Mouse (Mus musculus) yolk sac, embryonic 10.5 days (tissue): ENCODE measurements around the gene Rps6kc1.
A peak's percentile ranks its signal among the peaks of the same experiment; 100 is the strongest.

ENCODE experiments used
- DNase-seq: peaks from one replicate; pipeline ENCODE4 v3.0.0-alpha.2; 2017; ENCODE audit warnings: low spot score

Gene Rps6kc1

DNA sequence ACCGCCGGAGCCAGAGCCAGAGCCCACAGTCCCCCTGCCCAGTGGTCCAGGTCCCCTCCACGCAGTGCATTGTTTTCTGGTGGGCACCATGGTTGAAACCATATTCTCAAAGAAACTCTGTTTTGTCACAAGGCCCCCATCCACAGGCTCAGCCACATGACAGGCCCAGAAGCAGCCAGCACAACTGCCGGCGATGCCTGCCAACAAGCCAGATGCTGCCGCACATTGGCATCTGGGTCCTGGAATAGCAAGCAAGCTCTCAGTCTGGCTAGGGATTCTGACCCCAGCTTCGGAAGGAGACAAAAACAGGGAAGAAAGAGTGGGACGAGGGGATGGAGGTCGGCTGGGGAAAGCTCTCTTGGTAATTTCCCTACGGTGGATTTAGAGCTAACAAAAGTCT lies 147.8 kb downstream of the Rps6kc1 start:
- no peak for DNase-seq

DNA sequence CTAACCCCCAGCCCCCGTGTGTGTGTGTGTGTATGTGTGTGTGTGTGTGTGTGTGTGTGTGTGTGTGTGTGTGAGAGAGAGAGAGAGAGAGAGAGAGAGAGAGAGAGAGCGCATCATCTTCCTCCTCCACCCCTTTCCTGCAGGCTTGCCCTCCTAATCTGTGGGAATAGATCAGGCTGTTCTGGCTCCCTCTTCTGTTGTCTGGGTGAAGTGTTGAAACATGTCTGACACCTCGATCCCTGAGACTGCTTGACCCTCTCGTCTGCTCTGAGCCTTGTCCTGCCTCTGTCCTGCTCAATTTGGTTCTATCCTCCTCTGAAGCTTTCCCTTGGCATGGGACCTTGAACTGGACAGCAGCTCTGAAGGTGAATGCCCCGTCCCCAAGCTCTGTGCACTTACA lies 149.8 kb downstream of the Rps6kc1 start:
- no peak for DNase-seq

DNA sequence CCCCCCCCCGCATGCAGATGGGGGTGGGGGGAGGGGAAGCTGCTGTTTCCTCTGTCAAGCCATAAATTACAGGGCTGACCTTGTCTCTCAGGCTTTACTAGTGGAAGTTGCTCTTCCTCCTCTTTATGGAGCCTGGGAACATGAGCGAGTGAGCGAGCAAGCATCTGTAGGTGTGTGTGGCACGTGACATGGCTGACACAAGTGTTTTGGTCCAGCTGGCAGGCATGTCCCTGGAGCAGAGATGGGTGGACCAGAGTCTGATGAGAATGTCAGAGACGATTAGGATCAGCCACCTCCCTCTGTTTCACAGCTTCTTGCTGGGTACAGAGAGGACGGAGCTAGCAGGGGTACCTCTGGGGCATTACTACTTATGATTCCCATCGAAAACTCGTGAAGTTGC lies 153.7 kb downstream of the Rps6kc1 start:
- no peak for DNase-seq

DNA sequence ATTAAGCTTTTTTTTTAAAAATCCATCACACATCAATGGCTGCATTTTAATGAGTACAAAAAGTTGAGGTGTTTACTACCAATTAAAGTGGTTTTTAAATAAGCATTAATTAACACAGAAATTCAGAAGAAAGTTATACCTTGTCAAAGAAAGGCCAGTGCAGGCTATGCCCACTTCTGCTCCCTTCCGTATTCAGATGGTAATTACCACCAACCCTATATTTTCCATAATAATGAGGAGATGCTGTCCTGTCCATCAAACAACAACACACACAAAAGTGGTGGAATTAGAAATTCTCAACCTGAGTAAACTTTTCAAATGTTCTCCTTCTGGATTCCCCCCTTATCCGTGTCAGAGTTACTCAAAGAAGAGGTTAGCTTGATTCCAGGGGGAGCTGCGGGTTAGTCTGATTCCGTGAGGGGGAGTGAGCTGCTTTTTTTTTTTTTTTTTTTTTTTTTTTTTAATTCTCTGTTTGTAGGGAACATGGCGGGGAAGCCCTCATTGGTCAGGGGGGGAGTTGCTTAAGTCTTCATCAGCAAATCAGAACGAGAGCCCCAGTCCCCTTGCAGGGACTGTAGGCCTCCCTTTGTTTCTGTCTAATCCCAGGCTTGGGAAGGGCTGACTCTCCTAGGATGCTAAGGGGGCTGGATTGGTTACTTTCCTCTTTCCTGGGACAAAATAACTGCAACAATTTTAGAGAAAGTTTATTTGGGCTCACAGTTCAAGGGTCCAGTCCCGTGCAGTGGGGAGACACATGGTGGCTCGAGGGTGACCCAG lies 159.6 kb downstream of the Rps6kc1 start:
- DNase-seq = no peak

DNA sequence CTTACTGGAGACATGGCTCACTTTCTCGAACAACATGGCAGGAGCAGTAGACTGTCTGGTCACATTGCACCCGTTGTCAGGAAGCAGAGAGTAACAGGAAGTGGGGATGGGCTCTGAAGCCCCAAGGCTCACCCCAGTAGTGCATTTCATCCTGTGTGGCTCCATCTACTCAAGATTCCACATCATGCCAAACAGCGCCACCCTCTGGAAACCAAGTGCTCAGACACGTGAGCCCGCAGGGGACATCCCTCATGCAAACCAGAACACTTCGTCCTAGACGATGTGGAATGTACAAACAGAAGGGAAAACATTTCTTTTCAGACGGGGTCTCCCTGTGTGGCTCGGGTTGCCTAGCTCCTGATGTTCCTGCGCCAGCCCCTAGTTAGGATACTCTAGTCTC lies 162.6 kb downstream of the Rps6kc1 start:
- DNase-seq = no peak

DNA sequence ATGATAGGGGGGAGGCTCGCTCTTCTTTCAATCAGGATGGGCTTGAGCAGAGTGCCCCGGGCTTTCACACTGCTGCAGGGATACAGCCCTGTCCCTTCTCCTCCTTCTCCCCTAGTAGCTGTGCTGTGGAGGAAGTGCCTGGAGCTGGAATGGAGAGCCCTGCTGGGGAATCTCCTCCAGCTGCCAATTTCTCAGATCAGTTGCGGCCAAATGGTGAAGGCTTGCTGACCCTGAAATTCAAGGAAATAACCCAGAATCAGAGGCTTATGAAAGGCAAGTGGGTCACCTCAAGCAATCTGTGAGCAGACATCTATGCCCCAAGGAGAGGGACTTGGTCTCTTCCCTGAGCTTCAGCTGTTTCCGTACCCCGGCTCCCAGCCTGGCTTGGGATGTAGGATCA lies 170.1 kb downstream of the Rps6kc1 start:
- no peak for DNase-seq

DNA sequence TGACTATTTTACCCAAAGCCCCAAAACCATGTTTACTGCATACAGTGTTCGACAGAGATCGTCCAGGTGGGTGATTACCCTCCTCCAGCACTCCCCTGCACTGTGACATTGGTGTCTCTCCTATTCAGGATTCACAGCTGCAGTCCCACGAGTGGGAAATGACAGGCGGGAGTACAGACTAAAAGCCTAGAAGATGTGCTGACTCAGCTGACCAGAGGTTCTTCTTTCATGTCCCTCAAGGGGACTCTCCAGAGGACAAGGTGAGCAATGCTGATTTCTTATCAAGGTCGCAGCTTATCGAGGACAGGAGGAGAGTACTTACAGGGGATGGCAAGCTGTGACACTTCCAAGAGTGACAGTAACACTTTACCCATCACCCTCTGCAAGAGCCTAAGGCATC lies 178.8 kb downstream of the Rps6kc1 start:
- DNase-seq = no peak

DNA sequence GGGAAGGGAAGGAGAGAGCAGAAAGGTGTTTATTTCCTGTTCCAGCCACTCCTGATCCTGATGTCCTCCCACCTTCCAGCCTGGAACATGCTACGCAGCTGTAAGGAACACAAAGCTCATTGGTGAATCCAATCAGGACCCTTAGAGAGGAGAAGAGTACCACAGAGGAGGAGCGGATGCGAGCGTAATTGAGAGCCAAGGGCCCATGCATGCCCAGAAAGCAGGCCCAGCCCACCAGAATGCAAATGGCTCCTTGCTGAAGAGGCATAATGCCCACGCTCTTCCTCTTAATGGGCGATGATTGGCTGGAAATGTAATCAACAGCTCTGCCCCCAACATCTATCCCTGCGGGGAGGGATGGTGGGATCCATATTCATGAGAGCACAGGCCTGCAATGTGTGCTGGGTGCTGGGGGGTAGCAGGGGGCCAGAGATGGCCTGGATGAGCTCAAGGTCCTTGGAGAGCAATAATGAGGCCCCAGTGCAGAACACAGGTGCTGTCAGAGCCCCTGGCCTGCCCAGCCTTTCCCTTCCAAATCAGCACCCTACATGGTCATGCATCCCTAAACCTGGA lies 182.0 kb downstream of the Rps6kc1 start:
- DNase-seq = no peak

DNA sequence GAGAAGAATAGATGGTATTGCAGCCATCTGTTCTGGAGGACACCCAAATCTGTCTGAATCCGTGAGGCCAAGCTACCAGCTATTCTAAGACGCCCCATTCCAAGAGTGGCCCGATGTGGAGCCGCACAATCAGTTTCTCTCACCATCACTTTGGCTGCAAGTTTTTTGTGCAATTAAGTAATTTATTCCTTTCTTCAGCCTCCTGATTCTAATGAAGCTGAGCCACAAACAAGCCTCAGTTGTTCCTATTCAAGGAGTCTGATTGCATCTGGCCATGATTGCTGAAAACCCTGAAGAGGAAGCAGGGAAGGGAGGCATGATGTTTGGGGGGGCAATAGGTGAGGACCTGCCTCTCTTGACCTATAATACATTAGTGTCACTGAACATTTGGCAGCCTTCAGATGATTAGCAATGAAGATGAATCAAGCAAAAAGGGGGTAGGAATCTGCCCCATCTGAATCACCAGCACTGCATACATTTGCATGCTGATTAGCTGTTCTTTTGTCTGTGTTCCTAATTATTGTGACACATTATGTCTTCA lies 183.4 kb downstream of the Rps6kc1 start:
- no peak for DNase-seq

DNA sequence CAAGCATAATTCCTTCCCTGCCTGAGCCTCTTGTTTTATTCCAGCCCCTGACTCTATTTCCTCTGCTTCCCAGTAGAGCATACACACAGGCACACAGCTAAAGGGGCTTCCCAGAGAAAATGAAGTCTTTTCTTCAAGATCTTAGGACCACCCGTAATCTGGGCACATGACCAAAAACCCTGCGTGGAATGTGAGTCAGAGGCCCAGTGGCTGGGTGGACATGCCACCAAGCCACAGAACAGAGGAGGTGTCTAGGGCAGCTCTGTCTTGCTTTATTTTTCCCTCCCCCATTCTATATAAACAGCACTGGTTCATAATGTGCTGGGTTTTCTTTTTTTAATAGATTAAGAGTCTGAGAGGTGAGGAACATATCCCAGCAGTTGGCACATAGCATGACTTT lies 184.2 kb downstream of the Rps6kc1 start:
- DNase-seq = no peak

DNA sequence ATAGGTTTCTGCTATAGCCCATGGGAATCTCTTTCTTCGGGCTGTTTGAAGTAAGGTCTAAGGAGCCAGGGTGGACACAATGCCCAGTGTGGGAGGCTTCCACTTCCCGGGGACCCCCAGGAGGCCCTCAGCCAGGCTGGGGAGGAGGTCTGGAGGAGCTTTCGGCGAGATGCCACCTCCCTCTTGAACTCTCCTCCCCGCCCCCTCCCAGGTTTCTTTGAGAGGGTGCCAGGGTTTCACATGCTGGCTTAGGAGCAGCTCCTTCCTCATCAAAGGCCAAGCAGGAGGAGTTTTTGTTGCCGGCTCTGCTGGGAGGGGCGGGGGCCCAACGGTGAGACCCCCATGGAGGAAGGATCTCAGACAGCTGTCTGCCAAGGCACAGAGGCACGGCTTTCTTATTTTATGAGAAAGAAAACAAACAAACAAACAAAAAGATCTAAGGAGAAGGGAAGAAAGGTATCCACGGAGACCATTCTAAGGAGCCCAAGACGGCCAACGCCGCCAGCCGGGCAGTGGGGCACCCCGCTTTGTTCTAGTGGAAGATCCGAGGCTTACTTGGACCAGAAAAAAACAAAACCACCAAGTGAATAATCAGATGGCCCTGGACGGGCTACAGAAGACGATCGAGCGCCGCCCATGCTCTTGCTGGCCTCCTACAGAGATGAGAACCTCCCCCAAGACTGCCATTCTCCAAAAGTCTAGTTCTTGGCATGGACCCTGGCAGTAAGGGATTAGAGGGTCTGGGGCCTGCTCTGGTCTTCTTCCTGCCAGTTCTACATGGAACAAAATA lies 186.8 kb downstream of the Rps6kc1 start:
- DNase-seq = no peak

DNA sequence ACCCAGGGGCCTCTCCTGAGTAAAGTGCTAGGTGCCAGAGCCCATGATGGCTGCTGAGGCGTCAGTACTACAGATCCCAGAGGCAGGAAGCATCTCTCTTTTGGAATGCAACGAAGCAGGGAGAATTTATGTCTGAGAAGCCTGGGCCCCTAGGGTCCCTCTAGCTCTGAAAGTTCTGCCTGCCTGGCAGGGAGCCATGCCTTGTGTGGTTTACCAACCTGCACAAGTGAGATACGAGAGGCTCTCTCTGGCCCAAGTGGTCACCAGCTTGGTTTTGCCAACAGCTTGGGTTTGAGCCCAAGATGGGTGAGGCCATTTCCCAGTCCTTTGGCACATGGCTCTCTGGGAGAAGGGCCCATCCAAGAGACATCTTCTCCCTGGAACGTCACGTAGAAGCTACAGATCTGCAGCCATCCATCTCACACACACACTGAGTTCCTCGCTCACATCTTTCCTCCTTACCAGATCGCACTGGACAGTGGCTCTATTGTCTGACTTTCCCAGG lies 187.6 kb downstream of the Rps6kc1 start:
- DNase-seq = no peak

DNA sequence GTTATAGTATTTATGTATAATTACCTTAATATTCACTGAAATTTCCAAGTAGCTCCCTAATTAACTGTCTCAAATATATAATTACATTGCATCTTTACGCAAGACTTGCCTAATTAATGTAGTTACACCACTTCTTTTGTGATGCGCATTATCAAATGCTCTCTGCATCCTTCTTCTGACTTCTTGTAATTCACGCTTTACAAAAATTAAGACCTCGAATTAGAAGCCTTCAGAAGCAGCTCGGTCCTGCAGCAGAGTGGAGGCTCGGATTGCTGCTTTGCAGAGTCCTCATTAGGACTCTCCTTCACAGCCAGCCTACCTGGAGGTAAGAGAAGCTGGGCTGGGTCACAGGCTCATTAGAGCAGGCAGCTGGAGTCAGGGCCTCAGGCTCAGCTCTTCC lies 197.7 kb downstream of the Rps6kc1 start:
- no peak for DNase-seq

DNA sequence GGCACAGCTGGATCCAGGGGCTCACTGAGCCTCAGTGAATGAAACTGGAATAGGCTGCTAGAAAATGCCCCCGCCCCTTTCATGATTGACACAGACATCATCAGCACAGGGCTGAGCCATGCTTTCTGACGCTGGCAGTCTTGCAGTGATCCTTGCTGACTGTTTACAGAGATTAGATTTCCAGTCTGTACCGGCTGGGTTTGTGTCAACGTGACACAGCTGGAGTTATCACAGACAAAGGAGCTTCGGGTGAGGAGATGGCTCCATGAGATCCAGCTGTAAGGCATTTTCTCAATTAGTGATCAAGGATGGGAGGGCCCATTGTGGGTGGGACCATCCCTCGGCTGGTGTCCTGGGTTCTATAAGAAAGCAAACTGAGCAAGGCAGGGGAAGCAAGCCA lies 214.0 kb downstream of the Rps6kc1 start:
- peak; percentile 20 for DNase-seq

DNA sequence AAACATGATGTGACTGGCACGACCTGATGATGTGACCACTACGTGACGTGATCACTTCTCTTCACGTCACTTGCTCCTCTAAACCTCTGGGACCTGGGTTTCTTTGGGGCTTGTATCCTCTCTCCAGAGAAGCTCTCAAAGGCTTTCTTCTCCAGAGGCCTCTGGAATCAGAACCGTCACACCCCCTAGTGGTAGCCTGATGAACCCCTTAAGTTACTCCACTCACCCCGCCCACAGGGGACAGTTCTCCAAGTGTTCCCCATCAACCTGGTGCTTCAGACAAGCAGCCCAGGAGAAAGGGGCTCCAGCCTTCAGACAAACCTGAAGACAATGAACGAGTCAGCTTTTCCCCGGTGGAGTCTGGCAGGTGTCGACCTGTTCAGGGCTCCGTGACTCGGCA lies 216.0 kb downstream of the Rps6kc1 start:
- no peak for DNase-seq

DNA sequence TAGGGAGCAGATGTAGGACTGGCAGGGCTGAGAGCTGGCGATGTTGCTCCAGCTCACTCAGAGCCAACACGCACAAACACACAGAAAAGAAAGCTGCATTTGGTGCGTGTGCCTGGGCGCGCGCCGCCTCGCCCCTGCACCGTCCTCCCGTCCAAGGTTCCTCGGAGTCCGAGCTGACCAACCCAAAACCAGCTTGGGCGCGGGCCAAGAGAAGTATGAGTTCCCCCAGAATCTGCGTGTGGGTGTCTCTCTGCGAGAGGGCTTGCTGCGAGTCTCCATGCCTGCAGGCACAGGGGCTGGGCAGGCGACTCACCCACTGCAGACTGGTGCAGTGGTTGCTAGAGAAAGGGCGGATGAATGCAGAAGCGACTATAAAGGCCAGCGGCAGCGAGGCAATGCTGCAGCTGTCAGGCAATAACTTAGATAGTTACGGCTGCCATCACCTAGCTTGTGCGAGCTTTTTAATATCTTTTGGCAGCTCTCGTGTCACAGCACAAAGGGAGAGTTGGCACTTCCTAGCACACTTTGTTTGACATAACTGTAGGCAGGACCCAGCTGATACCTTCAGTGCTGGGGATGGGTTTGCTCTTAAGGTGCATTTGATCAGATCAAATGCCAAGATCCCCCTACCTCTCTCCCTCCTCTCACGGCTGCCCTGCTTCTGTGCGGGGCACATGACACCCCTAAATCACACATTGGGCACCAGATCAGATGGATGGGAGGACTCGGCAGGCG lies 220.9 kb downstream of the Rps6kc1 start:
- no peak for DNase-seq

DNA sequence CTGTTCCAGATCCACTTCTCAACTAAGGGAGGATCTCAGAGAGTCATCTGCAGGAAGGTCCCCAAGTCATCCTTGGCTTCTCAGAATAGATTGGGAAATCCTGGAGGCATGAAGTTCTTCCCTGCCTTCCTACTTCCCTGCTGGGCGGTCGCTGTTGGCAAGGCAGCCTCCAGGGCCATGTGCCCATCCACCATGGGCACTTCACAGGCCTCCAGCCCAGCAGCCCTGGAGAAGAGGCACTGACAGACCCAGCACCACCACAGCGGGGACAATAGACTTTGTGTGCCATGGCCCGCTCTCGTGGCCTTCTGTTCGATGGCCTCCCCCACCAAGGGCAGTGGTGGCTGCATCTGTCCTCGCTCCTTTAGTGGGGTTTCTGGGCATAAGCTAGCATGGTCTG lies 228.5 kb downstream of the Rps6kc1 start:
- no peak for DNase-seq

DNA sequence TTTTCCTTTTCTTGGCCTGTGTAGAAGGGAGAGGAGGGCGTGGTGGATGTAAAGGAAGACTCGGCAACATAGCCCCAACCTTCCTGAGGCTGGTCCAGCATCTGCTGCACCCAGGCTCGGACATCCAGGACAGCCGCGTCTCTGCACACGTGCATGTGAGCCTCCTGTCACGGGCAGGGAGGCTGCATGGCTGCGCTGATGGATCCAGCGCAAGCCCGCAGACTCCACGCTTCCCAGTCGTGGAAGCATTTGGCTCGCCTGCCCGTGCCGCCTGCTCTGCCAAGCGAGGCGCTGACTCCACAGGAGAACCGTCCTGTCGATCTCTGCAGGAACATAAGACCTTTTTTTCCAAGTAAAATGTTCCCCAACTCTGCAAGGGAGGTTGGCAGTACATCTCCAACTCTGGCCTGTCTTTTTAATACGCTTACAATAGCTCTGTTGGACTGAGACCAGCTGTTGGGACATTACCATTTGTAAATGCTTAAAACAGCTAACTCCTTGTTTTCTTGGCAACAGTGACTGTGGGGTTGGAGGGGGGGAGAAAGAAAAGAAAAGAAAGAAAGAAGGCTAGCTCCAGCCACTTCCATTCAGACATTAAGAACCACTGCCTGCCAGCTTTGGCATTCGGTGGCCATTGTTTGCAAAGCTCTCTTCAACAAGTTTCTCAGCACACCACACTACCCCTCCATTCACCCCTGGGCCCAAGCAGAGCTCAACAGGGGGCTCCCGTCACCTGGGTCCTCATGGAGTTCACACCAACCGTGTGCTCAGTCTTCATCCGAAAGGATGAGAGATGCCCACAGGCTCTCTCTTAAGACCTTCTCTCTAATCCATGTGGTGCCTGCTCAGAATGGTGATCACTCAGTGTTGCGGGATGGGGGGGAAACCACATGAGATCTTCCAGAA lies 229.3 kb downstream of the Rps6kc1 start:
- no peak for DNase-seq

DNA sequence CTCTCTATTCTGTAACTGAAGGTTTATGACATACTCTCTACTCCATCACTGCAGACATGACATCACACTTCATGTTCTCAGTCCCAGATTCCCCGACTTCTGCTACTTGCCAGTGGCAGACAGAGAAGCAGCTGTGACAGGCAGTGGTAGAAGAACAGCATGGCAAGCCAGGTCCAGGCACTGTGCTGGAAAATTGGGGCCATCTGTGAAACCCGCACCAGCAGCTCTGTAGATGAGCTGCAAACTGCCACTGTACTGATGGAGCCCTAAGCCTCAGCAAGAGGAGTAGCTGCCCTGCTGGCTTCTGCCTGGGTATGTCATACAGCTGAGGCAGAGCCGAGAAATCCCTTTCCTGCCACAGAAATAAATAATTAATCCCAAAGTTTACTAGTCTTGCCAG lies 236.1 kb downstream of the Rps6kc1 start:
- DNase-seq = no peak

DNA sequence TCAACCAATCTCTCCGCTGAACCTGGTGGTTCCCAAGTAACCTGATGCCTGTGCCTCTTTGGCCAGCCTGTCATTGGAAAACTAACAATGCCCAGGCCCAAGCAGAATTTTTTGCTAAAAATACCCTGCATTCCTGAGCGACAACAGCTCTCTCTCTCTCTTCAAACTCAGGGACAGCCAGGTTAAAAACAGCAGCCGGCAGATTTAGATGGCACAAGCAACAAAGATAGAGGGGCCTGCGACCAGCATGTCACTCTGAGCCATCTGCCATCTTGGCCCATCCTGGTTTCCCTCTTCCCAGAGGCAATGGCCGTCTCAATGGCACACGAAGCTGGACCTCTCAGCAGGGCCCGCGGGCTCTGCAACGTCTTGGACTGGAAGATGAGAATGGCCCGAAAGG lies 242.5 kb downstream of the Rps6kc1 start:
- no peak for DNase-seq

DNA sequence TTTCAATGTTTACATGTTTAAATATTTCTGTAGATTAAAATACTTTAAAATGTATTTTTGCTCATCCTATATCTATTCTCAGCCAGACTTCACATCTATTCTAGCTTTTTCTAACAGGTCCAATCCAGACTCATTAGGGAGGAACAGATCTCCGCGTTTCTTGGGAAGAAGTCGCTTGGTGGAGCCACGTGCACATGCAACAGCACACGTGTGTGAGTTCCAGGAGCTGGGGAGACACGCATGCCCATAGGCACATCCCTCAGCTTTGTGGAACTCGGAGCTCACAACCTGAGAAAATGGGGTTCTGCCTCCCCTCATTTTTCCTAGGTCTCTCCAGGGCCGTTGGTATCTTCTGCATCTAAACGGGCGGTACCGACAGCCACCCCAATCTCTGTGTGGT lies 243.7 kb downstream of the Rps6kc1 start:
- no peak for DNase-seq
